Mouse (Mus musculus) liver, embryonic 14.5 days (tissue): ENCODE results near the gene Arrdc2.

Source experiments
- CTCF ChIP-seq: IDR thresholded peaks from 2 replicates; pipeline ENCODE4 v1.5.1; 2016; ENCODE audit warnings: antibody characterized with exemption, low read depth, control low read depth
- EP300 ChIP-seq: IDR thresholded peaks from 2 replicates; pipeline ENCODE4 v1.6.1; 2016; ENCODE audit warnings: antibody characterized with exemption, low read depth

- TF ChIP-seq CTCF (no peak), EP300 (no peak)
These were observed 45.3 kb downstream of the Arrdc2 start for GRCm38 (mm10) chr8:70794215-70794614.
